Mouse (Mus musculus) CH12.LX (cell line): ENCODE results near the gene Rora. TPM values are rescaled to one million over a fixed set of nuclear protein-coding genes. Genes with fewer than 3 reads are reported as not detected.

ENCODE experiments used
- DNase-seq: peaks from one replicate; pipeline ENCODE4 v3.0.0-alpha.2; 2013; ENCODE audit errors: extremely low read depth
- H3K27ac ChIP-seq: 2 replicates; pipeline ENCODE4 v1.5.1; 2012; ENCODE audit warnings: low read depth, mild to moderate bottlenecking, control low read depth, moderate library complexity; ENCODE audit not compliant: insufficient read depth
- H3K27me3 ChIP-seq: replicated peaks from 2 replicates; pipeline ENCODE3; 2012; ENCODE audit warnings: inconsistent platforms
- H3K36me3 ChIP-seq, 2 experiments: replicated peaks in 1 of 2; 2 replicates each; pipeline versions ENCODE3 to v1.6.1; 2012; ENCODE audit warnings: inconsistent platforms in 1 of 2, low read length in 1 of 2, mild to moderate bottlenecking in 1 of 2, mixed read lengths in 1 of 2, moderate library complexity in 1 of 2; ENCODE audit not compliant: control insufficient read depth in 1 of 2, insufficient read depth in 1 of 2
- H3K4me1 ChIP-seq, 2 experiments: 2 replicates each; pipeline ENCODE4 v1.6.1; 2012; ENCODE audit warnings: inconsistent platforms in 1 of 2, moderate library complexity in 1 of 2; ENCODE audit not compliant: insufficient read depth in 2 of 2, control insufficient read depth in 1 of 2
- H3K4me2 ChIP-seq: 2 replicates; pipeline ENCODE4 v1.6.1; 2012; ENCODE audit warnings: low read depth, mild to moderate bottlenecking, control low read depth; ENCODE audit not compliant: poor library complexity, insufficient read depth, severe bottlenecking
- H3K4me3 ChIP-seq, 3 experiments: fragments of 150-350 bp in 1 of 3; sonication (generic) in 1 of 3; replicated peaks in 1 of 3; 2 replicates each; pipeline versions ENCODE3 to v1.5.1; 2011 to 2012; ENCODE audit warnings: low read depth in 2 of 3, low read length in 2 of 3, mild to moderate bottlenecking in 2 of 3, moderate library complexity in 2 of 3, control low read depth in 1 of 3, improper control_type of control experiment in 1 of 3, inconsistent platforms in 1 of 3, mixed read lengths in 1 of 3; ENCODE audit not compliant: poor library complexity in 1 of 3
- H3K79me2 ChIP-seq: replicated peaks from 2 replicates; pipeline ENCODE4 v1.6.1; 2012; ENCODE audit warnings: mild to moderate bottlenecking, moderate library complexity; ENCODE audit not compliant: control insufficient read depth, poor library complexity, insufficient read depth, severe bottlenecking; ENCODE audit errors: extremely low read depth
- H3K9ac ChIP-seq: 2 replicates; pipeline ENCODE4 v1.6.1; 2012; ENCODE audit warnings: low read depth, mild to moderate bottlenecking, control low read depth, moderate library complexity; ENCODE audit not compliant: insufficient read depth
- H3K9me3 ChIP-seq: replicated peaks from 2 replicates; pipeline ENCODE3; 2012; ENCODE audit warnings: low read length, inconsistent platforms, mixed read lengths
- BHLHE40 ChIP-seq: IDR thresholded peaks from 2 replicates; pipeline ENCODE4 v1.6.1; 2011; ENCODE audit warnings: mild to moderate bottlenecking, low read depth, low read length, improper control_type of control experiment
- CHD1 ChIP-seq: IDR thresholded peaks from 2 replicates; pipeline ENCODE4 v1.6.1; 2012; ENCODE audit warnings: low read depth, low read length, improper control_type of control experiment, inconsistent platforms
- E2F4 ChIP-seq: IDR thresholded peaks from 2 replicates; pipeline ENCODE4 v1.6.1; 2011; ENCODE audit warnings: low read depth, low read length, improper control_type of control experiment; ENCODE audit not compliant: insufficient replicate concordance
- ETS1 ChIP-seq: conservative IDR thresholded peaks from 2 replicates; pipeline ENCODE4 v1.6.1; 2012; ENCODE audit warnings: low read depth, mild to moderate bottlenecking, inconsistent platforms, low read length, improper control_type of control experiment, moderate library complexity
- GABPA ChIP-seq: IDR thresholded peaks from 2 replicates; pipeline ENCODE4 v1.6.1; 2012; ENCODE audit warnings: low read depth, low read length, improper control_type of control experiment, inconsistent platforms; ENCODE audit not compliant: insufficient replicate concordance
- HCFC1 ChIP-seq: IDR thresholded peaks from 2 replicates; pipeline ENCODE4 v1.6.1; 2012; ENCODE audit warnings: low read depth, mild to moderate bottlenecking, inconsistent platforms, low read length, improper control_type of control experiment
- MAX ChIP-seq: IDR thresholded peaks from 2 replicates; pipeline ENCODE4 v1.6.1; 2011; ENCODE audit warnings: low read length, improper control_type of control experiment
- MAZ ChIP-seq: IDR thresholded peaks from 2 replicates; pipeline ENCODE4 v1.6.1; 2012; ENCODE audit warnings: low read depth, mild to moderate bottlenecking, inconsistent platforms, low read length, improper control_type of control experiment, moderate library complexity
- RCOR1 ChIP-seq: conservative IDR thresholded peaks from 2 replicates; pipeline ENCODE4 v1.6.1; 2012; ENCODE audit warnings: low read depth, mild to moderate bottlenecking, inconsistent platforms, low read length, improper control_type of control experiment
- TBP ChIP-seq: conservative IDR thresholded peaks from 2 replicates; pipeline ENCODE4 v1.6.1; 2011; ENCODE audit warnings: low read depth, low read length, improper control_type of control experiment
- TCF12 ChIP-seq: IDR thresholded peaks from 2 replicates; pipeline ENCODE4 v1.6.1; 2014; ENCODE audit warnings: low read depth, mild to moderate bottlenecking, inconsistent platforms, low read length, improper control_type of control experiment
- USF1 ChIP-seq: IDR thresholded peaks from 2 replicates; pipeline ENCODE4 v1.6.1; 2014; ENCODE audit warnings: low read depth, mild to moderate bottlenecking, inconsistent platforms, low read length, improper control_type of control experiment
- USF2 ChIP-seq: conservative IDR thresholded peaks from 2 replicates; pipeline ENCODE4 v1.6.1; 2011; ENCODE audit warnings: low read depth, low read length, improper control_type of control experiment
- dilution Hi-C: fragments of 300-500 bp; cut with MboI; formaldehyde crosslinking; loops from 2 replicates; pipeline ENCODE4 v1.14.3; 2020; ENCODE audit warnings: low sequenced_read_pairs; ENCODE audit not compliant: extremely low pct_unique_long_range_greater_than_20kb, extremely low pct_ligation_motif_present
- in situ Hi-C: fragments of 300-500 bp; cut with MboI; formaldehyde crosslinking; loops from 3 replicates; pipeline ENCODE4 v1.14.3; 2019; ENCODE audit warnings: low sequenced_read_pairs, low pct_ligation_motif_present, low pct_unique_long_range_greater_than_20kb, mixed read lengths
- polyA plus RNA-seq: library from polyadenylated mRNA; unstranded; fragments of >175 nt; gene quantifications from 2 replicates; pipeline ENCODE4 v1.2.1, GENCODE M21; 2012; ENCODE audit warnings: low read depth; ENCODE audit not compliant: insufficient read length
- total RNA-seq, 2 experiments: library from RNA; depleted of rRNA; stranded (reverse); fragments of 300-350 nt in 1 of 2; fragments of >200 nt in 1 of 2; gene quantifications; 2 replicates each; pipeline ENCODE4 v1.2.3; 2012 to 2014

Rora gene
- total and polyA plus RNA-seq, 3 experiments, result 0.36 to 0.66 (median 0.64) TPM

GRCm38 (mm10) chr9:68756976-68757375 lies 103.4 kb downstream of the Rora start:
- H3K9me3 ChIP-seq, result peaks cover 58% of the 10 kb centered on the region
- dilution Hi-C loops (no loop called here), in situ Hi-C loops (no loop called here)
- no peaks in the 10 kb centered on the region for H3K79me2 ChIP-seq
- H3K27ac ChIP-seq, result no peak overlapping the region
- DNase-seq, result no peak
- no peaks in the 10 kb centered on the region for H3K36me3 ChIP-seq
- H3K9ac ChIP-seq, result no peak overlapping the region
- TF ChIP-seq USF2 (no peak), USF1 (no peak), BHLHE40 (no peak)
- H3K27me3 ChIP-seq, result no peaks in the 10 kb centered on the region
- H3K4me2 ChIP-seq, result no peak overlapping the region
- no peaks in the 10 kb centered on the region for H3K4me1 ChIP-seq
- H3K4me3 ChIP-seq, result no peak overlapping the region

GRCm38 (mm10) chr9:68759324-68759723 lies 105.7 kb downstream of the Rora start:
- in situ Hi-C loops, result no loop called here

GRCm38 (mm10) chr9:68760329-68760728 lies 106.7 kb downstream of the Rora start:
- no peak for TF ChIP-seq USF2
- TF ChIP-seq TBP, result no peak
- TF ChIP-seq RCOR1, result no peak
- TF ChIP-seq HCFC1, result no peak
- TF ChIP-seq MAZ, result no peak
- no peak for TF ChIP-seq CHD1
- no peak for TF ChIP-seq MAX
- no peak for TF ChIP-seq GABPA
- TF ChIP-seq ETS1, result no peak
- no peak for TF ChIP-seq TCF12
- TF ChIP-seq USF1, result no peak
- H3K4me1 ChIP-seq, result no peaks in the 10 kb centered on the region
- H3K9me3 ChIP-seq, result peaks cover 67% of the 10 kb centered on the region
- in situ Hi-C loops, result no loop called here
- no peak overlapping the region for H3K4me2 ChIP-seq
- no peaks in the 10 kb centered on the region for H3K79me2 ChIP-seq
- no peak overlapping the region for H3K9ac ChIP-seq
- H3K27ac ChIP-seq, result no peak overlapping the region
- H3K36me3 ChIP-seq, result no peaks in the 10 kb centered on the region
- dilution Hi-C loops, result no loop called here
- no peak for DNase-seq
- no peaks in the 10 kb centered on the region for H3K27me3 ChIP-seq
- H3K4me3 ChIP-seq, result no peak overlapping the region

More at GRCm38 (mm10) chr9:68759324-68759723, 105.7 kb downstream of the Rora start:
- no peaks in the 10 kb centered on the region for H3K27me3 ChIP-seq
- no peaks in the 10 kb centered on the region for H3K79me2 ChIP-seq
- H3K9ac ChIP-seq, result no peak overlapping the region
- H3K36me3 ChIP-seq, result no peaks in the 10 kb centered on the region
- H3K4me2 ChIP-seq, result no peak overlapping the region
- TF ChIP-seq E2F4, result no peak
- no peak overlapping the region for H3K4me3 ChIP-seq
- no peak overlapping the region for H3K27ac ChIP-seq
- dilution Hi-C loops, result no loop called here
- DNase-seq, result no peak
- H3K4me1 ChIP-seq, result no peaks in the 10 kb centered on the region
- H3K9me3 ChIP-seq, result peaks cover 62% of the 10 kb centered on the region
